ENCODE assay signal across 22 mouse cellular contexts in genomic region chr4:75115346-75115745, GRCm38 (mm10).
"Had no signal": no experiment of that assay in that cellular context is flagged by ENCODE, and none has a peak within 500 bp of the region (broad histone marks: within the 10 kb centered on the region; RNA-seq: fewer than 3 reads in every experiment).

No protein-coding gene starts in this region.

- H3K4me2 ChIP-seq: kidney, embryonic 15.5 days; limb, embryonic 12.5 days; limb, embryonic 15.5 days; liver, embryonic 11.5 days; lung, embryonic 14.5 days; stomach, embryonic 15.5 days had no signal

- DNase-seq: kidney, adult 11 months; kidney, adult 8-10 months; kidney, postnatal 14 days; kidney, postnatal 4 days; left cerebral cortex, postnatal 4 days; liver, postnatal 0 days; right cerebral cortex, adult 18-20 months; right cerebral cortex, postnatal 14 days; right cerebral cortex, postnatal 4 days; thymus, adult 18-20 months; thymus, postnatal 36 days had no signal

- H3K36me3 ChIP-seq: kidney, embryonic 15.5 days; limb, embryonic 12.5 days; limb, embryonic 15.5 days; midbrain, embryonic 10.5 days; stomach, embryonic 15.5 days had no signal

- H3K27me3 ChIP-seq: kidney, embryonic 15.5 days; limb, embryonic 12.5 days; limb, embryonic 15.5 days; stomach, embryonic 15.5 days had no signal

- H3K27ac ChIP-seq: kidney, embryonic 15.5 days; limb, embryonic 12.5 days; limb, embryonic 15.5 days; liver, embryonic 14.5 days; macrophage; midbrain, embryonic 10.5 days; stomach, embryonic 15.5 days had no signal

- H3K4me3 ChIP-seq: kidney, embryonic 15.5 days; limb, embryonic 12.5 days; limb, embryonic 15.5 days; midbrain, embryonic 10.5 days; stomach, embryonic 15.5 days had no signal

- ATAC-seq: liver, postnatal 0 days; lung, postnatal 0 days; midbrain, embryonic 16.5 days had no signal

- H3K9ac ChIP-seq: kidney, embryonic 15.5 days; limb, embryonic 12.5 days; limb, embryonic 15.5 days; liver, embryonic 14.5 days; liver, postnatal 0 days; lung, embryonic 14.5 days; stomach, embryonic 15.5 days had no signal

- H3K9me3 ChIP-seq: kidney, embryonic 15.5 days; limb, embryonic 12.5 days; limb, embryonic 15.5 days; midbrain, embryonic 10.5 days; stomach, embryonic 15.5 days had no signal

- H3K4me1 ChIP-seq: kidney, embryonic 15.5 days; limb, embryonic 12.5 days; limb, embryonic 15.5 days; midbrain, embryonic 10.5 days; stomach, embryonic 15.5 days had no signal
